Mouse (Mus musculus) lung, postnatal 14 days (tissue): ENCODE measurements around the gene Sod3.

Source experiments
- DNase-seq: peaks from one replicate; pipeline ENCODE4 v3.0.0; 2021

The Sod3 gene

DNA sequence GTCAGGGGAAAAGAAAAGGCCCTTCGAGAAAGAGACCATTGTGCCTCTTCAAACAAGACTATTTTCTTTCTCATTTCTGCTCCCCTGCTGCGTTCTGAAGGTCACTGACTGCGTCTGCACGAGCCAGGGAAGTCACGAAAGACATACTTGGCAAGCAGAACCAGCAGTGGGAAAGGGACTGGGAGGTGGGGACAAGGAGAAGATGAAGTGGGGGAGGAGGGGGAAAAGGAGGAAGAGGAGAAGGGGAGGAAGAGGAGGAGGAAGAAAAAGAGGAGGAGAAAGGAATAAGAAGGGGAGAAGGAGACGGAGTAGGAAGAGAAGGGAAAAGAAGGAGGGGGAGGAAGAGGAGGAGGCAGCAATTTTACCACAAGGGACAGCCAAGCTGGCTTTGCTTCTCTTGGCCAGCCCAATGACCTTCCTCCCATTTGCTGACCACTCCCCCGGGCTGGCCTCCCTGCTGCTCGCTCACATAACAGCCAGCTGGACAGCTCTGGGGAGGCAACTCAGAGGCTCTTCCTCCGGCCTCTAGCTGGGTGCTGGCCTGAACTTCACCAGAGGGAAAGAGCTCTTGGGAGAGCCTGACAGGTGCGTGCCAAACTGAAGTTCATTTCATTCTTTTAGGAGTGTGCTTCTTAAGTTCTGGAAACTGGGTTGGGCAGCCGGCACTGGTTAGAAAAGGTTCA lies at the start of gene Sod3:
TSS of gene Sod3 (plus strand) at position 324 of the 683 bp plus-strand sequence.
- DNase-seq, result peak; percentile 66

DNA sequence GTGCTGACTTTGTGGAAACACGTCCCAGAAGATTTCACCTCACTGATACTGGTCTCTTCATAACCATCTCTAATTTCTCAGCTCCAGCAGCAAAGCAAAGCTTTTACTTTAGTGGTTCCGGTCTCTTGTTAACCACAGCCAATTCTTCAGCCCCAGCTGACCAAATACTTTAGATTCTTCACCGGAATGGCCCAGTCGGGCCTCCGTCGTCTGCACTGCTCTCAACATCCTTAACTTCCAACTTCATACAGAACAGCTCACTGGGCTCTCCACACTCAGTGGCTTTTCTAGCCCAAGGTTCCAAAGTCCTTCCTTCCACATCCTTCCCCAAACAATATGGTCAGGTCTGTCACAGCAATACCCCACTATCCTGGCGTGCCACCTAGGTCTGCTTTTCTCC lies 46.7 kb upstream of the Sod3 start:
- DNase-seq, result no peak

DNA sequence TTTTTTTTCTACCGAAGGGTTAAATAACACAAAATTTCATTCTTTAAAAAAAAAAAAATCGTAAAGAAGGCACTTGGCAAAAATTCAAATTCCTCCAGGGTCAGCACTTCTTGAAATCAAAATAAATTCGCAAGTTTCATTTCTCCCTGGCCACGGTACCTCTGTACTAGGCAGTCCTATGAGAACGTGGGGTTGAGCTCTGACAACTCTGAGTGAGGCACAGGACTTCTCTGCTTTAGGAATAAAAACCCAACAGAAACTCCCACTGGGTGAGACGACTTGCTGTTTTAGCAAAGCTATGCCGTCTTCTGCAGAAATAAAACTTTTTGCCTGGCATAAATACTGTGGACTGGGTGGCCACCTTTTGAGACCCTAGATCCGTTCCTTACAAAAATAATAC lies 44.1 kb upstream of the Sod3 start:
- no peak for DNase-seq

- DNase-seq, result no peak
Observed at GRCm38 (mm10) chr5:52332120-52332519, 31.5 kb upstream of the Sod3 start.

- DNase-seq, result peak; percentile 63
Observed at GRCm38 (mm10) chr5:52335590-52335989, 28.0 kb upstream of the Sod3 start.

DNA sequence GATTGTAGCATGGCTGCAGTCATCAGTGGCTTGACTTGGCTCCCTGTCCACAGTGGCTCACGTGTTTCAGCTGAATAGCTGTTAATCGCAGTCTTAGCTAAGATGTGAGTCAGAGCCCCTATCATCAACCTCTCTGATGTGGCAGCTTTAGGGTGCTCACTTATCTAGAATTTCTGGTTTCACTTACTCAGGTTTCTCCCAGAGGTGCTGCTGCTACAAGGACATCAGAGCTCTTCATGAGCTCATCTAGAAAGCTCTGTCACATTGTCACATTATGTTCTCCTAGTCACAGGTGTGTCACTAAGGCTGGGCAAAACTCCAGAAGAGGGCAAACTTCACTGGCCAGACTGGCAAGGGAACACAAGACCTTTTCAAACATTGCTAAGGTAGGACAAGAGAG lies 24.5 kb upstream of the Sod3 start:
- DNase-seq, result no peak

GRCm38 (mm10) chr5:52346890-52347289 lies 16.7 kb upstream of the Sod3 start:
- no peak for DNase-seq

GRCm38 (mm10) chr5:52350451-52350850 lies 13.1 kb upstream of the Sod3 start:
- DNase-seq, result no peak

DNA sequence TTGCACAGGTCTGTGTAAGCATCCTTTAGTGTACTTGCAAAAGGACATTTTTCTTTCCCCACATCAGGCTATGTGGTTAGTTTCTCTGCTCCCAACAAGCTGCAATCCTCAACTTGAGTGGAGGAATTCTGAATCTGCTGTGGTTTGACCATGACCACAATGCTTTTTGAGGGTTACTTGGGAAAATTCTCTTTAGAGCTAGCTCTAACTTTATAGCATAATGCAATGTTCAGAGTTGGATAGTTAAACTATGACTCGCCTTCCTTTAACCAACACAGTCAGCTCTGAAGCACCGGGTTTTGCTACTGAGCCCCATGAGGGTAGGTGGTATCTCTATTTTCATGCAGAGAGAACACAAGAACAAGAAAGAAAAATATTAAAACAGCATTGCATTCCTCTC lies 12.0 kb upstream of the Sod3 start:
- no peak for DNase-seq

DNA sequence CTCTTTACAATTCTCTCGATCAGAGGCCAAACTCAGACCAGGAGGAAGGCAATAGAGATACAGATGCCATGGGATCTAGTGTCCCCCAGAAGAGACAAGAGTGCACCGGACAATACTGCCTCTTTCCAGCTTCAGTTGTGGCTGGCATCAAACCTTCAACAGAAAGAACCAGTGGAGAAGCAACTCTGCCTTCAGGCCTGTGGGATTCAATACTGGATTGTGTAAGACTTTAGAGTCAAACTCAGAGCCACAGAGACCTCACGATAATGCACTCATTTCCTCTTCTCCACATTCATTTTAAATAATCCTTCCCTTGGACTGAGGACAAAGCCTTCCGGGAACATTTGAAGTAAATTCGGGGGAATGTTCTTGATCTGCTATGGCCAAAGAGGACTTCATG lies 10.9 kb upstream of the Sod3 start:
- DNase-seq, result no peak

- peak; percentile 35 for DNase-seq
Observed at GRCm38 (mm10) chr5:52354441-52354840, 9.2 kb upstream of the Sod3 start.

DNA sequence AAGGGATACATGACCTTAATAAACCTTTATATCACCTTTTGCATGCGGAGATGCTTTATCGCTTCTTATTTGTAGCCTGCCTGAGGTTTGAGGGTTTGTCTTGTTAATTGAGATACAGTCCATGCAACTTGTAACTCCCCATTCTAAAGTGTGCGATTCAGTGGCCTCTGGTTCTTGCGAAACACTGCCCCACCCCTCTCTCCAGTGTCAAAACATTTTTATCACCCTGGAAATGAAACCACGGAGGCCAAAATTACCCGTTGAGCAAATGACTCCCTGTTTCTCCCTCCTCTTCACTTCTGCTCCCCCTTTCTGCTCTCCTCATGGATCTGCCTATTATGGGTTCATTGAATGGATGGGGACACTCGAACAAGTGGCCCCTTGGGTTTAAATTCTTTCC lies 8.0 kb upstream of the Sod3 start:
- DNase-seq, result peak; percentile 21

DNA sequence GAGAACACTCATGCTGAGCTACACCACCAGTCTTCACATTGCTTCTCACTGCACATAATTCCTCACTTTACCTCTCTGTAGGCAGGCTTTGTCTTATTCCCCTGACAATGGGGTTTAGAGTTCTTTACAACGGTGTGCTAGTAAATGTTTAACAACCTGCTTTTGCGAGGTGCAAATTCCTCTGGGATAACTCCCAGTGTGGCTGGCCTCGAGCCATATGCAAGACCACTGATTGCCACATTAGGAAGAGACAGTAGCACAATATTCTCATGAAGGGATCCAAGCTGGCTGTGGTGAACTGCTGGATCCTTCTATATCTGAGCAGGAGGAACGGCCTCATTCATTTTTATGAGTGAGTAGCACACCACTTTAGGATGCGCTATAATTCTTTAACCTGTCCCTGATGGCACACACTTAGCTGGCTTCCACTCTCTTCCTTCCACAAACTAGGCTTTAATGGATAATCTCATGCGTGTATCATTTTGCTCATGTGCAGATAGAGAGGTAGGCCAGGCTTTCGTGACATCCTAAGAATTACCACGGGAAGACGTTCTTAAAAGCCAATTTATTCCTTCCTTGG lies 6.3 kb upstream of the Sod3 start:
- DNase-seq, result no peak

DNA sequence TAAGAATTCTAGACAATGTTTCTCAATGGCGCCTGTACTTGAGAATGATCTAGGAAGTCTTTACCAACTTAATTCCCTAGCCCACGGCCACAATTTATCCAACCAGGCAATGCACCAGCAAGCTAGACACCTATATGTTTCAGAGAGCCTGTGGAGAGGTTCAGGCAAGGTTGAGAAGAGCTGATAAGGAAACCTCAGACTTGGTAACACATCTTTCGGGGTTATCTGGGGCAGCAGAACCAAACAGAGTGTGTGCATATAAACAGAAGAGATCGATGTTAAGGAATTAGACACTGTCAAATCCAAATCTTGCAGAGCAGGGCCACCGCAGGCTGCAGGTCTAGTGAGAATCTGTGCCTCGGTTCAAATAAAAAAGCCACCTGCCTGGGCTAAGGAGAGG lies 5.5 kb upstream of the Sod3 start:
- no peak for DNase-seq

DNA sequence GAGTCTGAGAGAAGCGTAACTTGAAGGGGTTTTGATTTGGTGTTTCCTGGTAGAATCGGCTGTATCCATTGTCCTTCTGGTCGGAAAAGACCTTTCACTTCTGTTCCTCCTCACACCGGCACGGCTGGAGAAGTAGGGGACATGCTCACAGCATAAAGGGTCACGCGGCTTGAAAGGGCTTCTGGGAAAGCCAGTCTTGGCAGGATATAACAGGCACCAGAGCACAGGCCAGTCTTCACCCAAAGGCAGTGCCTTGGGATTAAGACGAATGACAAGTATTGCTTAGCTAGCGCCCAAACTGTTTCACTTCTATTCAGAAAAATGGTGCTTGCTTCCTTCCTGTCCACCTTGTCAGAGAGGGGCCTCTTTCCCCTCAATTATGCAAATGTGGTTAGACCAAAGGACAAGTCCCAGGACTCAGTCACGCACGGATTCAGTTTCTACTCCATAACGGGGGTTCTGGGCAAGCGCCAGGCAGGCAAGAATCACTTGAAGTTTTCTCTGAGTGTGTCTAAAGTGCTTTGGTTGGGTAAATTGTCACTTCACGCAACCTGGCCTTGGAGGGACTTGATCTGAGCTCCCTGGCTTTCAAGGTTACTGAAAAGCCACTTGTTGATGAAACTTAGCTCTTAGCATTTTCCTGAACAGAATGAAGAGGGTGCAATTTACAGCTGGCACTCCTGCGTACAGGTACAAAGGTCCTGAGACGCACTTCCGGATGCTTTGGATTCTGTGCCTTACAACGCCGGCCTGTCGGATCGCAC lies 3.1 kb upstream of the Sod3 start:
- peak; percentile 28 for DNase-seq

DNA sequence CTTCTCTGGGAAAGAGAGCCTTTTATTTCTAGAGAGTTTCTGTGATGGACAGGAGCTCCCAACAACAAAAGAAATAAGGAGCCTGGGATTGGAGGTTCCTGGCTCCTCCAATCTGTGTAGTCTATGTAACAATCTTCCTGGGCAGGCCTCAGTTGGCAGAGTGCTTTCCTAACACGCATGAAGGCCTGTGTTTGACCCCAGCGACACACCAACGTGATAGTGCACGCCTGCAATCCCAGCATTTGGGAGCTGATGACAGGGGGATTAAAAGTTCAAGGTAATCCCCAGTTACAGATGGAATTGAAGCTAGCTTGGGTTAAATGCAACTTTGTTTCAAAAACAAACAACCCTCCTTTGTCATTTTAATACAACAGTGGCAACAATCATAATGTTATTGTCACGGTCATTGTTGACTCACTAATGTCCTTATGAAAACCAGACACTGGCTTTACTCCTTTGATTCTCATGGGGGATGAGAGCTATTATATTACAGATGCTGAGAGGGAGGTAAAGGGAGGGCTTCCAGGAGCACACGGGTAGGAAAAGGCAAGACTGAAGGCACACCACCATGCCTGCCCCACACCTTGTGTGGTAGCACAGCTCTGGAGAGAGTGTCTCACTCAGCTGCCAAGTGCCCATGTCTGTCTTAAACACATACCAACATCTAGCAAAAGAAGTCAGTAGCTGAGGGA lies 669 bp upstream of the Sod3 start:
- DNase-seq, result no peak

DNA sequence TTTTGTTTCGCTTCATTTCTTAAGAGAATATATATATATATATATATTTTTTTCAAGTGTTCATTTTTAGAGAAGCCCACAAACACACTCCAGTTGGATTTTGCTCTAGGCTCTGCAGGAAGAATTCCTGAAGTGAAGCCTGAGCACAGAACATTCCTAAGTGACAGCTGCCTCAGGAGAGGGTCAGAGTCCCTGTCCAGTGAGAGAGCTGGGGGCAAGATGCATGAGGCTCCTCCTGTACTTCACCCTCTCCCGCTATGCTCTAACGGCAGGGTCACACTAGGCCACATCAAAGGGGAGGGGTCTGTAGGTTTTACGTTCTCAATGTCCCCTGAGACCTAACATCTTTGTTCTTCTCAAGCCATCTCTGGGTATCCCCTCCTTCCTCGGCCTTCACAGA lies 930 bp downstream of the Sod3 start:
- no peak for DNase-seq

DNA sequence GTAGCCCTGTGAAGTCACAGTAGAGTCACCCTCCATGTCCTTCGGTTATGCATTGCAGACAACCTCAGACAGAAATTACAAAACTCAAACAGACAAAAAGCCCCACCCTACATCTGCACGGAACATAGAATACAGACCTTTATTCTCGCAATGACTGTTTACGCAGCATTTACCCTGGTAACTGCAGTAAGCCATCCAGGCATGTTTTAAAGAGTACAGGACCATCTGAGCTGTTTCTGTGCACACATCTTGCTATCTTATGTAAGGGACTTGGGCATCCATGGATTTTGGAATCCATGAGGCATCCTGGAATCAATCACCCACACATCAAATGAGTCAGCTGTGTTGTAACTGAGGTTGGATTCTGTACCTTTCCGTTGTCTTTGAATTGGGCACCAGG lies 2.3 kb downstream of the Sod3 start:
- no peak for DNase-seq

DNA sequence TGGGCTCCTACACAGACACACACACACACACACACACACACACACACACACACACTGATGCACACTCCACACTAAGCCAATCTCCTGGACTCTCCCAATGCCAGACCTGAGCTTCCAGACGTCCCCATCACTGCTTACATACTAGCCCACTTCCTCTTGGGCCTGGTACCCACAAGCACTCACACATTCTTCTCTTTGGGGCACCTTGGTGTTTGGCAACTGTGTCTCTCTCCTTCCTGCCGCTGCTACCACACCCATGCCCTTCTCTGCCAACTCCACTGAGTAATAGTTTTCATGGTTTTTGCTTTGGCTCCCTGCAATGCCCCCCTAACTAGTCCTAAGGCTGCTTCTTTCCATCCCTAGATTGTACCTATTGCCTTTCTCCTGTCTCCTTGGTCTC lies 3.1 kb downstream of the Sod3 start:
- no peak for DNase-seq

GRCm38 (mm10) chr5:52367866-52368840 lies 4.6 kb downstream of the Sod3 start:
- no peak for DNase-seq

GRCm38 (mm10) chr5:52370901-52371300 lies 7.3 kb downstream of the Sod3 start:
- no peak for DNase-seq

GRCm38 (mm10) chr5:52375847-52376246 lies 12.3 kb downstream of the Sod3 start:
- no peak for DNase-seq
